Mouse (Mus musculus) kidney, adult 2 months (tissue): ENCODE measurements around the gene Iqck.

Experiments used
- CTCF ChIP-seq: fragments of 200-500 bp; conservative IDR thresholded peaks from 2 replicates; pipeline ENCODE4 v1.5.1; 2011; ENCODE audit warnings: low read depth, mild to moderate bottlenecking, control low read depth, low read length, moderate library complexity, mixed read lengths; ENCODE audit not compliant: insufficient read depth, insufficient read length
- POLR2A ChIP-seq: fragments of 200-500 bp; IDR thresholded peaks from one replicate; pipeline ENCODE4 v1.6.1; 2011; ENCODE audit warnings: low read depth, low read length, control low read depth

GRCm38 (mm10) chr7:118953626-118954282 is 98.2 kb downstream of the Iqck start:
- TF ChIP-seq POLR2A (no peak), CTCF (no peak)
